Mouse (Mus musculus): ENCODE data around the gene Olfr344. TPM values are rescaled to one million over a fixed set of nuclear protein-coding genes. Genes with fewer than 3 reads are reported as not detected.

Gene Olfr344
- total RNA-seq (2012; rRNA removed) (not detected in 2 replicates), total RNA-seq (2014; rRNA removed) (not detected in 2 replicates), polyA plus RNA-seq (2012; ENCODE audit: insufficient read length, low read depth) (not detected in 2 replicates)

GRCm38 (mm10) chr2:36566362-36566761 lies at the start of gene Olfr344:
TSS of gene Olfr344 (plus strand) at chr2:36566662.
- no peaks in the 10 kb centered on the region for H3K9me3 ChIP-seq (replicated peaks; ENCODE audit: low read length)
- in situ Hi-C loops (cut with MboI; ENCODE audit: low pct_ligation_motif_present, low pct_unique_long_range_greater_than_20kb, low sequenced_read_pairs) (no loop called here), dilution Hi-C loops (cut with MboI; ENCODE audit: extremely low pct_ligation_motif_present, extremely low pct_unique_long_range_greater_than_20kb, low sequenced_read_pairs) (no loop called here)

GRCm38 (mm10) chr2:36524698-36525097 lies 41.8 kb upstream of the Olfr344 start, which contains the start of gene Olfr342:
TSS of gene Olfr342 (plus strand) at chr2:36524998.
- Histone ChIP-seq H3K4me1 (ENCODE audit: control insufficient read depth in 1 of 2, insufficient read depth in 2 of 2) (no peaks in the 10 kb centered on the region), H3K27me3 (replicated peaks) (peaks cover 29% of the 10 kb centered on the region), H3K9ac (ENCODE audit: insufficient read depth, low read depth) (no peak within 1 kb of the TSS), H3K36me3 (replicated peaks in 1 of 2; ENCODE audit: control insufficient read depth in 1 of 2, insufficient read depth in 1 of 2, low read length in 1 of 2) (no peaks in the 10 kb centered on the region), H3K4me3 (replicated peaks in 1 of 3; ENCODE audit: low read depth in 2 of 3, low read length in 2 of 3, poor library complexity in 1 of 3) (no peak within 1 kb of the TSS), H3K79me2 (replicated peaks; ENCODE audit: control insufficient read depth, extremely low read depth, insufficient read depth, poor library complexity, severe bottlenecking) (no peaks in the 10 kb centered on the region), H3K9me3 (replicated peaks; ENCODE audit: low read length) (no peaks in the 10 kb centered on the region), H3K4me2 (ENCODE audit: insufficient read depth, low read depth, poor library complexity, severe bottlenecking) (no peak within 1 kb of the TSS), H3K27ac (ENCODE audit: insufficient read depth, low read depth) (no peak within 1 kb of the TSS)
- no peak for TF ChIP-seq MAFK (IDR thresholded peaks at IDR 0.05; ENCODE audit: insufficient replicate concordance, low read length)
- TF ChIP-seq TBP (conservative IDR thresholded peaks at IDR 0.05; ENCODE audit: low read depth, low read length) = no peak
- TF ChIP-seq BHLHE40 (IDR thresholded peaks at IDR 0.05; ENCODE audit: low read depth, low read length) = no peak
- TF ChIP-seq USF2 (conservative IDR thresholded peaks at IDR 0.05; ENCODE audit: low read depth, low read length) = no peak
- TF ChIP-seq NELFE (IDR thresholded peaks at IDR 0.05; ENCODE audit: low read depth, low read length) = no peak
- no peak for TF ChIP-seq POLR2AphosphoS2 (IDR thresholded peaks at IDR 0.05; ENCODE audit: low read depth, low read length)
- no peak for TF ChIP-seq JUN (IDR thresholded peaks at IDR 0.05; ENCODE audit: insufficient read depth, low read depth, low read length)
- TF ChIP-seq MEF2A (IDR thresholded peaks at IDR 0.05; ENCODE audit: borderline replicate concordance, low read depth, low read length) = no peak
- no peak for TF ChIP-seq IRF4 (IDR thresholded peaks at IDR 0.05; ENCODE audit: low read depth, low read length)
- no peak for TF ChIP-seq ZKSCAN1 (IDR thresholded peaks at IDR 0.05; ENCODE audit: borderline replicate concordance, low read depth, low read length)
- TF ChIP-seq UBTF (IDR thresholded peaks at IDR 0.05; ENCODE audit: low read depth, low read length) = no peak
- TF ChIP-seq RCOR1 (conservative IDR thresholded peaks at IDR 0.05; ENCODE audit: low read depth, low read length) = no peak
- dilution Hi-C loops (cut with MboI; ENCODE audit: extremely low pct_ligation_motif_present, extremely low pct_unique_long_range_greater_than_20kb, low sequenced_read_pairs) (no loop called here), in situ Hi-C loops (cut with MboI; ENCODE audit: low pct_ligation_motif_present, low pct_unique_long_range_greater_than_20kb, low sequenced_read_pairs) (no loop called here)
- no peak for DNase-seq (ENCODE audit: extremely low read depth)

More at GRCm38 (mm10) chr2:36566362-36566761, at the start of gene Olfr344:
- no peak within 1 kb of the TSS for H3K9ac ChIP-seq (ENCODE audit: insufficient read depth, low read depth)
- no peak for TF ChIP-seq POLR2AphosphoS2 (IDR thresholded peaks at IDR 0.05; ENCODE audit: low read depth, low read length)
- TF ChIP-seq MXI1 (IDR thresholded peaks at IDR 0.05; ENCODE audit: low read depth, low read length) = no peak
- no peak for TF ChIP-seq TBP (conservative IDR thresholded peaks at IDR 0.05; ENCODE audit: low read depth, low read length)
- TF ChIP-seq CHD1 (IDR thresholded peaks at IDR 0.05; ENCODE audit: low read depth, low read length) = no peak
- TF ChIP-seq SIN3A (IDR thresholded peaks at IDR 0.05; ENCODE audit: low read length) = no peak
- TF ChIP-seq HCFC1 (IDR thresholded peaks at IDR 0.05; ENCODE audit: low read depth, low read length) = no peak
- TF ChIP-seq USF2 (conservative IDR thresholded peaks at IDR 0.05; ENCODE audit: low read depth, low read length) = no peak
- no peak for TF ChIP-seq EP300 (IDR thresholded peaks at IDR 0.05; ENCODE audit: low read length)
- no peak for TF ChIP-seq ZKSCAN1 (IDR thresholded peaks at IDR 0.05; ENCODE audit: borderline replicate concordance, low read depth, low read length)
- TF ChIP-seq JUND (conservative IDR thresholded peaks at IDR 0.05; ENCODE audit: low read depth, low read length) = no peak
- no peak for TF ChIP-seq MEF2A (IDR thresholded peaks at IDR 0.05; ENCODE audit: borderline replicate concordance, low read depth, low read length)
- no peak for TF ChIP-seq ZMIZ1 (IDR thresholded peaks at IDR 0.05; ENCODE audit: low read depth, low read length)
- no peak for TF ChIP-seq CHD2 (IDR thresholded peaks at IDR 0.05; ENCODE audit: low read length)
- TF ChIP-seq KAT2A (IDR thresholded peaks at IDR 0.05; ENCODE audit: insufficient replicate concordance, low read length) = no peak
- H3K4me1 ChIP-seq (ENCODE audit: control insufficient read depth in 1 of 2, insufficient read depth in 2 of 2) = no peaks in the 10 kb centered on the region
- H3K79me2 ChIP-seq (replicated peaks; ENCODE audit: control insufficient read depth, extremely low read depth, insufficient read depth, poor library complexity, severe bottlenecking) = no peaks in the 10 kb centered on the region
- H3K27me3 ChIP-seq (replicated peaks) = peaks cover 28% of the 10 kb centered on the region
- no peak for DNase-seq (ENCODE audit: extremely low read depth)
- no peak within 1 kb of the TSS for H3K4me2 ChIP-seq (ENCODE audit: insufficient read depth, low read depth, poor library complexity, severe bottlenecking)
- H3K27ac ChIP-seq (ENCODE audit: insufficient read depth, low read depth) = no peak within 1 kb of the TSS
- no peaks in the 10 kb centered on the region for H3K36me3 ChIP-seq (replicated peaks in 1 of 2; ENCODE audit: control insufficient read depth in 1 of 2, insufficient read depth in 1 of 2, low read length in 1 of 2)
- H3K4me3 ChIP-seq (replicated peaks in 1 of 3; ENCODE audit: low read depth in 2 of 3, low read length in 2 of 3, poor library complexity in 1 of 3) = no peak within 1 kb of the TSS
